Mouse (Mus musculus) liver, adult 2 months (tissue): ENCODE results near the gene Vps72.

Experiments
- CTCF ChIP-seq: fragments of 200-500 bp; IDR thresholded peaks from 2 replicates; pipeline ENCODE4 v1.5.1; 2011; ENCODE audit warnings: low read depth, low read length, control low read depth
- POLR2A ChIP-seq: fragments of 200-500 bp; IDR thresholded peaks from 2 replicates; pipeline ENCODE4 v1.6.1; 2011; ENCODE audit warnings: low read length, control low read depth; ENCODE audit not compliant: insufficient read depth; ENCODE audit errors: extremely low read depth

DNA sequence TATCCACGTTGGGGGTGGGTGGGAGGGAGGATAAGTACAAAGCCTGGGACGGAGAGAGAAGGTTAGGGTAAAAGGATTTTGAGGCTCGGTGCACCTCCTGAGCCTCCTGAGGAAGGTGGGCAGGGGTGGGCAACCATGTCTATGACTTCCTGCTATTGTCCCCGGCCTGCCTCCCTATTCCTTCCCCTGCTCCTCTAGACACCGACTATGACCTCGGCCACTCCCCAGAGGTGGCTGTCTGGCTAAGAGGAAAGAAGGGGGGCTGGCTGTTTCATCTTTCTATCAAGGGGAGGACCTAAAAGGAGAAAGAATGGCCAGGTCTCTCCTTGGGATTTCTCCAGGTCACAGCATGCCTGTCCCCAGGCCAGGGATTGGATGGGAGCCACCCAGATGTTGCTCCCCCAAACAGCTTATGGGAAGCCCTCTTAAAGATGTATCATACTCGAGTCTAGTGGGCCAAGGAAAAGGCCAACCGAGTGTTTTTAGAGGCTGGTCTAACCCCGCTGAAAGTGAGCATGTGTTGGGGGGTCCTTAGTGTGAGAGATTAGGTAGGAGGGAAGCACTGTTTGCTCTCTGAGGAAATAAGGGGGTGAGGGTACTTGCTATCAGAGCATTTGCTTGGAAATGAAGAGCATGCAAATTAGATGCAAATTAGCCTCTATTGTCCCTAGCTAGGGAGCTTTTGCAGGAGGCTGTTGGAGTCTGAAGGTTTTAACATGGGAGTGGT, 51.0 kb downstream of the Vps72 start:
- TF ChIP-seq CTCF (no peak), POLR2A (no peak)
